Mouse (Mus musculus): ENCODE data around the gene Dnajb13. TPM values are rescaled to one million over a fixed set of nuclear protein-coding genes. Genes with fewer than 3 reads are reported as not detected.

The Dnajb13 gene
- total and polyA plus RNA-seq, 3 experiments, result 2.0 to 3.6 TPM; not detected in 1

- no peaks in the 10 kb centered on the region; a peak in 1 of 4 replicates for H3K36me3 ChIP-seq (ENCODE audit: control insufficient read depth in 1 of 2, insufficient read depth in 2 of 2, low read length in 2 of 2)
Measured at GRCm38 (mm10) chr7:100547631-100548030, 32.9 kb upstream of the Dnajb13 start.

GRCm38 (mm10) chr7:100544437-100544836 is 29.7 kb upstream of the Dnajb13 start:
- no peak overlapping the region for H3K4me3 ChIP-seq (ENCODE audit: control insufficient read depth in 1 of 2, insufficient read depth in 1 of 2, low read depth in 2 of 2, low read length in 2 of 2)
- no peak overlapping the region for H3K27ac ChIP-seq (ENCODE audit: control insufficient read depth, low read depth, low read length)
- H3K27me3 ChIP-seq (ENCODE audit: control insufficient read depth in 1 of 2, insufficient read depth in 2 of 2, low read length in 2 of 2), result no peaks in the 10 kb centered on the region
- no peaks in the 10 kb centered on the region; a peak in 1 of 4 replicates for H3K36me3 ChIP-seq (ENCODE audit: control insufficient read depth in 1 of 2, insufficient read depth in 2 of 2, low read length in 2 of 2)
- H3K9me3 ChIP-seq (replicated peaks; ENCODE audit: insufficient read depth, low read length), result no peaks in the 10 kb centered on the region
- DNase-seq (ENCODE audit: low read depth, low spot score), result no peak
- H3K9ac ChIP-seq (ENCODE audit: control insufficient read depth, low read depth, low read length, poor library complexity, severe bottlenecking), result no peak overlapping the region
- TF ChIP-seq MYC (IDR thresholded peaks at IDR 0.05; ENCODE audit: low read depth, low read length) (no peak), POLR2AphosphoS5 (IDR thresholded peaks at IDR 0.05; ENCODE audit: borderline replicate concordance, low read depth, low read length) (no peak), POLR2A (IDR thresholded peaks at IDR 0.05; ENCODE audit: control insufficient read depth in 1 of 2, insufficient read depth in 1 of 2, low read depth in 1 of 2, low read length in 2 of 2, poor library complexity in 1 of 2) (no peak), USF2 (IDR thresholded peaks at IDR 0.05; ENCODE audit: borderline replicate concordance in 1 of 2, insufficient read depth in 1 of 2, low read depth in 1 of 2, low read length in 2 of 2) (no peak), MYB (IDR thresholded peaks at IDR 0.05; ENCODE audit: low read depth, low read length) (no peak), EP300 (IDR thresholded peaks at IDR 0.05; ENCODE audit: low read depth in 1 of 2, low read length in 2 of 2) (no peak), NELFE (IDR thresholded peaks at IDR 0.05; ENCODE audit: low read depth, low read length) (no peak), KAT2A (conservative IDR thresholded peaks at IDR 0.05; ENCODE audit: low read depth, low read length) (no peak)
- no peaks in the 10 kb centered on the region for H3K79me2 ChIP-seq (ENCODE audit: control insufficient read depth, insufficient read depth, low read length, poor library complexity)
- no peaks in the 10 kb centered on the region for H3K4me1 ChIP-seq (ENCODE audit: control insufficient read depth in 1 of 2, insufficient read depth in 2 of 2, low read length in 2 of 2)

More at GRCm38 (mm10) chr7:100547631-100548030, 32.9 kb upstream of the Dnajb13 start:
- no peak for DNase-seq (ENCODE audit: low read depth, low spot score)
- Histone ChIP-seq H3K9ac (ENCODE audit: control insufficient read depth, low read depth, low read length, poor library complexity, severe bottlenecking) (no peak overlapping the region), H3K27ac (ENCODE audit: control insufficient read depth, low read depth, low read length) (no peak overlapping the region), H3K4me3 (ENCODE audit: control insufficient read depth in 1 of 2, insufficient read depth in 1 of 2, low read depth in 2 of 2, low read length in 2 of 2) (no peak overlapping the region), H3K9me3 (replicated peaks; ENCODE audit: insufficient read depth, low read length) (no peaks in the 10 kb centered on the region), H3K4me1 (ENCODE audit: control insufficient read depth in 1 of 2, insufficient read depth in 2 of 2, low read length in 2 of 2) (no peaks in the 10 kb centered on the region), H3K79me2 (ENCODE audit: control insufficient read depth, insufficient read depth, low read length, poor library complexity) (no peaks in the 10 kb centered on the region), H3K27me3 (ENCODE audit: control insufficient read depth in 1 of 2, insufficient read depth in 2 of 2, low read length in 2 of 2) (no peaks in the 10 kb centered on the region)
- no peak for TF ChIP-seq MEF2A (IDR thresholded peaks at IDR 0.05; ENCODE audit: extremely low read depth, insufficient replicate concordance, low read depth, low read length, poor library complexity, severe bottlenecking)
- TF ChIP-seq USF1 (IDR thresholded peaks at IDR 0.05; ENCODE audit: low read depth, low read length), result no peak
- TF ChIP-seq RCOR1 (IDR thresholded peaks at IDR 0.05; ENCODE audit: low read depth, low read length), result no peak
- TF ChIP-seq ELF1 (IDR thresholded peaks at IDR 0.05; ENCODE audit: low read depth, low read length), result no peak
- TF ChIP-seq JUND (IDR thresholded peaks at IDR 0.05; ENCODE audit: low read depth, low read length), result no peak
- TF ChIP-seq MAZ (IDR thresholded peaks at IDR 0.05; ENCODE audit: low read depth, low read length), result no peak
- no peak for TF ChIP-seq E2F4 (IDR thresholded peaks at IDR 0.05; ENCODE audit: borderline replicate concordance, low read depth, low read length)
- TF ChIP-seq MYC (IDR thresholded peaks at IDR 0.05; ENCODE audit: low read depth, low read length), result no peak
- no peak for TF ChIP-seq CTCF (IDR thresholded peaks at IDR 0.05 in 2 of 3, conservative IDR thresholded peaks at IDR 0.05 in 1 of 3; ENCODE audit: control insufficient read depth in 1 of 3, insufficient read depth in 1 of 3, low read depth in 2 of 3, low read length in 3 of 3, poor library complexity in 1 of 3, severe bottlenecking in 1 of 3)
- TF ChIP-seq ZC3H11A (IDR thresholded peaks at IDR 0.05; ENCODE audit: low read depth, low read length), result no peak
- TF ChIP-seq BHLHE40 (IDR thresholded peaks at IDR 0.05; ENCODE audit: borderline replicate concordance, low read depth, low read length), result no peak

Data from MEL (cell line).